Mouse (Mus musculus) megakaryocyte progenitor cell, adult 5-6 weeks (primary cell): Measurements from ENCODE around the gene Ly9. TPM values are rescaled to one million over a fixed set of nuclear protein-coding genes. Genes with fewer than 3 reads are reported as not detected.
A peak's percentile ranks its signal among the peaks of the same experiment; 100 is the strongest.

Experiments
- ATAC-seq: replicated peaks from 2 replicates; pipeline ENCODE4 v1.8.0; 2016; ENCODE audit warnings: mild to moderate bottlenecking, moderate TSS enrichment, inconsistent platforms; ENCODE audit not compliant: poor library complexity
- total RNA-seq, 2 experiments: library from RNA; stranded (forward) in 1 of 2; stranded (reverse) in 1 of 2; fragments of 157-497, 149-512 nt in 1 of 2; fragments of 200-1000 nt in 1 of 2; gene quantifications; 2 replicates each; pipeline versions ENCODE4 v1.2.3 to v1.2.4; 2015 to 2017

The Ly9 gene
- total RNA-seq, 2 experiments from 2014 or later, result 20.7 to 29.4 TPM

- ATAC-seq, result no peak
Measured at GRCm38 (mm10) chr1:171604686-171605085, 2.5 kb downstream of the Ly9 start.

GRCm38 (mm10) chr1:171584584-171584983 lies 22.6 kb downstream of the Ly9 start:
- peak; percentile 98 for ATAC-seq

- no peak for ATAC-seq
Measured at GRCm38 (mm10) chr1:171577168-171577567, 30.0 kb downstream of the Ly9 start.

GRCm38 (mm10) chr1:171568436-171568835 lies 38.8 kb downstream of the Ly9 start:
- ATAC-seq, result no peak

- ATAC-seq, result peak; percentile 76
Measured at GRCm38 (mm10) chr1:171566777-171567176, 40.4 kb downstream of the Ly9 start.

- ATAC-seq, result no peak
Measured at GRCm38 (mm10) chr1:171565888-171566287, 41.3 kb downstream of the Ly9 start.

GRCm38 (mm10) chr1:171564247-171564646 lies 43.0 kb downstream of the Ly9 start:
- peak; percentile 73 for ATAC-seq

GRCm38 (mm10) chr1:171563042-171563441 lies 44.2 kb downstream of the Ly9 start:
- no peak for ATAC-seq

GRCm38 (mm10) chr1:171561639-171562225 lies 45.5 kb downstream of the Ly9 start:
- ATAC-seq, result peak; percentile 22

GRCm38 (mm10) chr1:171561200-171561599 lies 46.0 kb downstream of the Ly9 start:
- peak; percentile 49 for ATAC-seq

GRCm38 (mm10) chr1:171560262-171560661 lies 46.9 kb downstream of the Ly9 start:
- ATAC-seq, result no peak

GRCm38 (mm10) chr1:171558898-171559297 lies 48.3 kb downstream of the Ly9 start, which contains the start of gene Cd244a:
TSS of gene Cd244a (plus strand) at chr1:171559193.
- ATAC-seq, result peak; percentile 78

- ATAC-seq, result no peak
Measured at GRCm38 (mm10) chr1:171558407-171558806, 48.8 kb downstream of the Ly9 start.

GRCm38 (mm10) chr1:171556366-171556765 lies 50.8 kb downstream of the Ly9 start:
- ATAC-seq, result no peak

- ATAC-seq, result peak; percentile 55
Measured at GRCm38 (mm10) chr1:171553359-171554341, 53.6 kb downstream of the Ly9 start.

GRCm38 (mm10) chr1:171552230-171552629 lies 55.0 kb downstream of the Ly9 start:
- no peak for ATAC-seq

- peak; percentile 64 for ATAC-seq
Measured at GRCm38 (mm10) chr1:171551326-171551725, 55.9 kb downstream of the Ly9 start.

- ATAC-seq, result no peak
Measured at GRCm38 (mm10) chr1:171540694-171541093, 66.5 kb downstream of the Ly9 start.
